Mouse (Mus musculus) liver, embryonic 12.5 days (tissue): ENCODE results near the gene Asphd1. TPM values are rescaled to one million over a fixed set of nuclear protein-coding genes. Genes with fewer than 3 reads are reported as not detected.

ENCODE experiments used
- ATAC-seq: fragments of 200-750 bp; cut with Nextera tagmentation; 2 replicates; pipeline ENCODE4 v1.8.0; 2017; ENCODE audit warnings: moderate number of reproducible peaks, mild to moderate bottlenecking, moderate library complexity
- H3K27ac ChIP-seq: fragments of 300-500 bp; sonication (generic); 2 replicates; pipeline ENCODE4 v1.5.1; 2016; ENCODE audit warnings: mild to moderate bottlenecking
- H3K27me3 ChIP-seq: fragments of 300-500 bp; sonication (generic); replicated peaks from 2 replicates; pipeline ENCODE4 v1.6.1; 2016; ENCODE audit warnings: mild to moderate bottlenecking, moderate library complexity
- H3K36me3 ChIP-seq: fragments of 300-500 bp; sonication (generic); 2 replicates; pipeline ENCODE4 v1.6.1; 2016; ENCODE audit warnings: mild to moderate bottlenecking, moderate library complexity
- H3K4me1 ChIP-seq: fragments of 300-500 bp; sonication (generic); 2 replicates; pipeline ENCODE4 v1.6.1; 2016
- H3K4me2 ChIP-seq: fragments of 300-500 bp; sonication (generic); 2 replicates; pipeline ENCODE4 v1.6.1; 2016; ENCODE audit warnings: mild to moderate bottlenecking, moderate library complexity
- H3K4me3 ChIP-seq: fragments of 300-500 bp; sonication (generic); 2 replicates; pipeline ENCODE4 v1.5.1; 2016; ENCODE audit warnings: mild to moderate bottlenecking, moderate library complexity
- H3K9ac ChIP-seq: fragments of 300-500 bp; sonication (generic); 2 replicates; pipeline ENCODE4 v1.6.1; 2016; ENCODE audit warnings: mild to moderate bottlenecking, moderate library complexity
- H3K9me3 ChIP-seq: fragments of 300-500 bp; sonication (generic); replicated peaks from 2 replicates; pipeline ENCODE4 v1.6.1; 2016; ENCODE audit warnings: mild to moderate bottlenecking, moderate library complexity
- WGBS: fragments of 180-500 bp; shearing (Covaris S2); methylation state at CpG from one replicate; pipeline ENCODE4 v1.1.7; 2016; ENCODE audit not compliant: insufficient replicate concordance; 5-methylcytosine and 5-hydroxymethylcytosine counted together
- polyA plus RNA-seq: library from polyadenylated mRNA; unstranded; fragments of >200 nt; fragmentation: Nextera tagmentation; extraction: Ambion mirVana; gene quantifications from 2 replicates; pipeline ENCODE4 v1.2.1, GENCODE M21; 2016

Asphd1 gene
- polyA plus RNA-seq, result not detected in 2 replicates

- Histone ChIP-seq H3K4me3 (peak within 1 kb of the TSS; percentile 50), H3K27me3 (peaks cover 60% of the 10 kb centered on the region), H3K4me2 (peak within 1 kb of the TSS; percentile 85), H3K9ac (0 out of 2 replicates have a peak within 1 kb of the TSS, but pooled peaks have one; percentile 9), H3K9me3 (no peaks in the 10 kb centered on the region), H3K27ac (no peak within 1 kb of the TSS), H3K4me1 (peaks cover 23% of the 10 kb centered on the region), H3K36me3 (peaks cover 9% of the 10 kb centered on the region)
- ATAC-seq, result peak; percentile 2; the same call in 1 of the 2 replicates
- 2% methylated on average over 21 of the region's 21 CpGs for WGBS
Observed at GRCm38 (mm10) chr7:126949403-126949792, at the start of gene Asphd1. Gene Asphd1, minus strand, starts transcription at chr7:126949582.

GRCm38 (mm10) chr7:126996449-126996848 is 47.1 kb upstream of the Asphd1 start:
- Histone ChIP-seq H3K4me1 (no peaks in the 10 kb centered on the region; the same call in 1 of the 2 replicates), H3K27me3 (0 out of 2 replicates have a peak, but pooled peaks cover 5% of the 10 kb centered on the region), H3K9me3 (0 out of 2 replicates have a peak, but pooled peaks cover 3% of the 10 kb centered on the region), H3K9ac (no peak overlapping the region), H3K4me2 (no peak overlapping the region), H3K4me3 (no peak overlapping the region), H3K36me3 (peaks cover 6% of the 10 kb centered on the region), H3K27ac (no peak overlapping the region)
- ATAC-seq, result no peak
- WGBS, result 68% methylated on average over 4 of the region's 4 CpGs

GRCm38 (mm10) chr7:126988816-126989215 is 39.4 kb upstream of the Asphd1 start:
- Histone ChIP-seq H3K4me3 (no peak overlapping the region), H3K9me3 (no peaks in the 10 kb centered on the region), H3K4me2 (no peak overlapping the region), H3K4me1 (no peaks in the 10 kb centered on the region), H3K9ac (no peak overlapping the region), H3K27ac (no peak overlapping the region), H3K27me3 (0 out of 2 replicates have a peak, but pooled peaks cover 11% of the 10 kb centered on the region), H3K36me3 (no peaks in the 10 kb centered on the region)
- 66% methylated on average over 8 of the region's 8 CpGs for WGBS
- no peak for ATAC-seq

- H3K27ac ChIP-seq, result no peak overlapping the region
- WGBS, result 44% methylated on average over 9 of the region's 9 CpGs
- ATAC-seq, result no peak
Observed at GRCm38 (mm10) chr7:126986319-126986718, 36.9 kb upstream of the Asphd1 start.

GRCm38 (mm10) chr7:126984667-126985444 is 35.5 kb upstream of the Asphd1 start:
- ATAC-seq, result no peak
- Histone ChIP-seq H3K27me3 (0 out of 2 replicates have a peak, but pooled peaks cover 6% of the 10 kb centered on the region), H3K9me3 (no peaks in the 10 kb centered on the region), H3K4me3 (no peak overlapping the region), H3K27ac (no peak overlapping the region), H3K4me2 (no peak overlapping the region), H3K4me1 (peaks cover 11% of the 10 kb centered on the region; the same call in 1 of the 2 replicates), H3K9ac (no peak overlapping the region), H3K36me3 (peaks cover 14% of the 10 kb centered on the region)
- WGBS, result 48% methylated on average over 10 of the region's 10 CpGs

More at GRCm38 (mm10) chr7:126986319-126986718, 36.9 kb upstream of the Asphd1 start:
- 0 out of 2 replicates have a peak, but pooled peaks cover 6% of the 10 kb centered on the region for H3K27me3 ChIP-seq
- H3K36me3 ChIP-seq, result peaks cover under 1% of the 10 kb centered on the region; the same call in 1 of the 2 replicates
- no peak overlapping the region for H3K4me3 ChIP-seq
- no peaks in the 10 kb centered on the region for H3K9me3 ChIP-seq
- no peak overlapping the region for H3K9ac ChIP-seq
- H3K4me2 ChIP-seq, result no peak overlapping the region
- H3K4me1 ChIP-seq, result peaks cover 11% of the 10 kb centered on the region; the same call in 1 of the 2 replicates

GRCm38 (mm10) chr7:126983113-126983512 is 33.7 kb upstream of the Asphd1 start:
- Histone ChIP-seq H3K27ac (no peak overlapping the region), H3K4me1 (peaks cover 27% of the 10 kb centered on the region), H3K9ac (no peak overlapping the region), H3K4me2 (no peak overlapping the region), H3K36me3 (peaks cover 31% of the 10 kb centered on the region), H3K27me3 (0 out of 2 replicates have a peak, but pooled peaks cover 6% of the 10 kb centered on the region), H3K4me3 (no peak overlapping the region), H3K9me3 (no peaks in the 10 kb centered on the region)
- WGBS, result 80% methylated on average over 7 of the region's 7 CpGs
- no peak for ATAC-seq

- H3K4me2 ChIP-seq, result no peak overlapping the region
- peaks cover 36% of the 10 kb centered on the region for H3K36me3 ChIP-seq
- no peaks in the 10 kb centered on the region for H3K9me3 ChIP-seq
- H3K4me3 ChIP-seq, result no peak overlapping the region
- ATAC-seq, result no peak
- H3K4me1 ChIP-seq, result peaks cover 37% of the 10 kb centered on the region
- H3K9ac ChIP-seq, result no peak overlapping the region
- H3K27me3 ChIP-seq, result 0 out of 2 replicates have a peak, but pooled peaks cover 6% of the 10 kb centered on the region
- WGBS, result 44% methylated on average over 4 of the region's 4 CpGs
- no peak overlapping the region for H3K27ac ChIP-seq
Observed at GRCm38 (mm10) chr7:126982054-126982453, 32.7 kb upstream of the Asphd1 start.

GRCm38 (mm10) chr7:126981601-126982000 is 32.2 kb upstream of the Asphd1 start:
- H3K36me3 ChIP-seq, result peaks cover 36% of the 10 kb centered on the region
- H3K4me2 ChIP-seq, result no peak overlapping the region
- H3K9me3 ChIP-seq, result no peaks in the 10 kb centered on the region
- peaks cover 41% of the 10 kb centered on the region for H3K4me1 ChIP-seq
- no peak overlapping the region for H3K4me3 ChIP-seq
- no peak for ATAC-seq
- no peak overlapping the region for H3K27ac ChIP-seq
- H3K27me3 ChIP-seq, result 0 out of 2 replicates have a peak, but pooled peaks cover 6% of the 10 kb centered on the region
- WGBS, result 71% methylated on average over 2 of the region's 2 CpGs
- no peak overlapping the region for H3K9ac ChIP-seq

- Histone ChIP-seq H3K27ac (no peak overlapping the region), H3K27me3 (no peaks in the 10 kb centered on the region), H3K4me1 (peaks cover 47% of the 10 kb centered on the region), H3K4me3 (no peak overlapping the region), H3K9ac (no peak overlapping the region), H3K9me3 (no peaks in the 10 kb centered on the region), H3K36me3 (peaks cover 36% of the 10 kb centered on the region), H3K4me2 (no peak overlapping the region)
- no peak for ATAC-seq
- WGBS, result 84% methylated on average over 6 of the region's 6 CpGs
Observed at GRCm38 (mm10) chr7:126978841-126979240, 29.5 kb upstream of the Asphd1 start.

GRCm38 (mm10) chr7:126976878-126977459 is 27.6 kb upstream of the Asphd1 start:
- H3K4me1 ChIP-seq, result peaks cover 41% of the 10 kb centered on the region
- WGBS, result 23% methylated on average over 14 of the region's 14 CpGs
- H3K27ac ChIP-seq, result peak overlapping the region; percentile 90
- H3K27me3 ChIP-seq, result no peaks in the 10 kb centered on the region
- no peak for ATAC-seq
- peaks cover 36% of the 10 kb centered on the region for H3K36me3 ChIP-seq
- peak overlapping the region; percentile 87 for H3K4me2 ChIP-seq
- peak overlapping the region; percentile 95 for H3K9ac ChIP-seq
- H3K9me3 ChIP-seq, result no peaks in the 10 kb centered on the region
- peak overlapping the region; percentile 90 for H3K4me3 ChIP-seq

- Histone ChIP-seq H3K4me3 (peak within 1 kb of the TSS; percentile 90), H3K4me2 (peak within 1 kb of the TSS; percentile 87), H3K36me3 (peaks cover 35% of the 10 kb centered on the region), H3K9ac (peak within 1 kb of the TSS; percentile 95), H3K27ac (peak within 1 kb of the TSS; percentile 90), H3K9me3 (no peaks in the 10 kb centered on the region), H3K27me3 (no peaks in the 10 kb centered on the region), H3K4me1 (peaks cover 35% of the 10 kb centered on the region)
- ATAC-seq, result peak; percentile 93
- WGBS, result under 1% methylated on average over 55 of the region's 55 CpGs
Observed at GRCm38 (mm10) chr7:126975950-126976866, 26.8 kb upstream of the Asphd1 start, which contains the start of gene Cdiptos. Gene Cdiptos, minus strand, starts transcription at chr7:126976098.
